Mouse (Mus musculus): ENCODE data around the gene Lgals3bp. TPM values are rescaled to one million over a fixed set of nuclear protein-coding genes. Genes with fewer than 3 reads are reported as not detected.

The Lgals3bp gene
- polyA plus RNA-seq, 1 experiment from 2014 or later: 2.8 TPM

GRCm38 (mm10) chr11:118434093-118434492 lies 32.2 kb upstream of the Lgals3bp start:
- WGBS: 54% methylated on average over 13 of the region's 13 CpGs
- no peak for ATAC-seq
- peak overlapping the region; percentile 34 for H3K4me2 ChIP-seq (ENCODE audit: low read length)
- peaks cover 42% of the 10 kb centered on the region for H3K4me1 ChIP-seq (replicated peaks; ENCODE audit: control insufficient read depth, insufficient read depth, low read length)
- no peaks in the 10 kb centered on the region for H3K36me3 ChIP-seq (ENCODE audit: control insufficient read depth, insufficient read depth)
- no peaks in the 10 kb centered on the region for H3K27me3 ChIP-seq (replicated peaks; ENCODE audit: control insufficient read depth, insufficient read depth, low read length)
- no peaks in the 10 kb centered on the region for H3K9me3 ChIP-seq (ENCODE audit: control insufficient read depth, low read length)
- H3K4me3 ChIP-seq (replicated peaks; ENCODE audit: low read length): peak overlapping the region; percentile 18
- H3K27ac ChIP-seq (ENCODE audit: low read length): no peak overlapping the region
- H3K9ac ChIP-seq (replicated peaks; ENCODE audit: low read depth, low read length): peak overlapping the region; percentile 2; the same call in 1 of the 2 replicates

DNA sequence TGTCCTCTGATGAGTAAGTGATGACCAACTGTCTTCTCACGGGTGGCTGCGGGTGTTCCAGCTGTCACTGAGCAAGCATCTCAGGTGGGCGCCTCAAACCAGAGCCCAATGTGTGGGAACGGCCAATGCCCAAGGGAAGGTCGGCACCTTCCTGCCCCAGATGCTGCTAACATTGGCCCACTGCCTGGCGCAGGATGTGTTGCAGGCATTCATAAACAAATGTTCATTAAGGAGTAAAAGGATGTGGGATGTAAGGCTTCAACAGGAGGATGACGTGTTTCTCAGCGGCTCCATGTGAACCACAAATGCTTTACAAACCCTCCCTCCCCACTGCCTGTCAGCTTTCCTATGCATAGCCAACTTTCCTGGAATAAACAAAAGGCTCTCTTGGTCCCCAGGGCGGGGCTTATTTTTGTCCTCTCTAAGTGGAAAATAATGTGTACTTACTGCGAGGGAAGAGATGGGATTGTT lies 31.5 kb upstream of the Lgals3bp start:
- Histone ChIP-seq H3K4me3 (replicated peaks; ENCODE audit: low read length) (peak overlapping the region; percentile 18), H3K36me3 (ENCODE audit: control insufficient read depth, insufficient read depth) (no peaks in the 10 kb centered on the region), H3K27me3 (replicated peaks; ENCODE audit: control insufficient read depth, insufficient read depth, low read length) (no peaks in the 10 kb centered on the region), H3K9me3 (ENCODE audit: control insufficient read depth, low read length) (no peaks in the 10 kb centered on the region), H3K27ac (ENCODE audit: low read length) (no peak overlapping the region), H3K4me1 (replicated peaks; ENCODE audit: control insufficient read depth, insufficient read depth, low read length) (peaks cover 41% of the 10 kb centered on the region), H3K4me2 (ENCODE audit: low read length) (peak overlapping the region; percentile 34), H3K9ac (replicated peaks; ENCODE audit: low read depth, low read length) (peak overlapping the region; percentile 3; the same call in 1 of the 2 replicates)
- no peak for ATAC-seq
- WGBS: 40% methylated on average over 10 of the region's 10 CpGs

DNA sequence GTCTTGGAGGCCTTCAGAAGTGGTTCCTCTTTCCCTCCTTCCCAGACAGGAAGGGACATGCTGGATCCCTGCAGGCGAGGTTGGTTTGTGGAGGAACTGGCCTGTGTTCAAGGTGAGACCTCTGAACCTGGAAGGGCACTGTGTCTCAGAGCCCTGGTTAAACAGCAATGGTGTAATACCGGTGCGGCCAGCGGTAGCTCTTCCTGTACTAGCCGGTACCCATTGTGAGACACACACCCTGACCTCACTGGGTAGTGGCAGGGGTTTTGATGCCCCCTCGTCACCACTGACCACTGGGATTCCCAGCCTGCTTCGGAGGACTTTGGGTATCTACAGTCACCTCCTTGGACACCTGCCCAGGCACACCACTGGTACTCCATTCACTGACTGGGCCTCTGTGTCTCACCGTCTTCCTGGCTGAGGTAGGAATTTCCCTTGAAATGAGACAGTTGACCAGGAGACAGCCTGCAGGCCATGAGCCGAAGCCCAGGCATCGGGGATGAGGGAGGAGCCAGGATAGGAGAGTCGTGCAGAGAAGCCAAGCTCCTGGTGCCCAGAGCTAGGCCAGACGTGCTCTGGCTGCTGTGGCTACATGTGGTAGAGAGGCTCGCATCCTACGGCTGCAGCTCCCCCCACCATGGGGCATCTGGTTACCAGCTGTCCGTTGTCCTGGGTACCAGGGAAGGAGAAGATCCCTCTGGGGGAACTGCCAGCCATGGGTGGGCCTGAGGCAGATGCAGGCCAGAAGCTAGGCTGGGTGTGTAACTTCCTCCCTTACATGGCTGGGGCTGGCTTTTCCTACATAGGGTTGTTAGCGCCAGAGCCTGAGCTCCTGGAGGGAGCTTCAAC lies 29.4 kb upstream of the Lgals3bp start:
- 84% methylated on average over 16 of the region's 16 CpGs for WGBS
- no peak overlapping the region for H3K9ac ChIP-seq (replicated peaks; ENCODE audit: low read depth, low read length)
- no peak for ATAC-seq
- no peak overlapping the region for H3K4me3 ChIP-seq (replicated peaks; ENCODE audit: low read length)
- no peaks in the 10 kb centered on the region for H3K36me3 ChIP-seq (ENCODE audit: control insufficient read depth, insufficient read depth)
- no peaks in the 10 kb centered on the region for H3K27me3 ChIP-seq (replicated peaks; ENCODE audit: control insufficient read depth, insufficient read depth, low read length)
- peaks cover 37% of the 10 kb centered on the region for H3K4me1 ChIP-seq (replicated peaks; ENCODE audit: control insufficient read depth, insufficient read depth, low read length)
- no peak overlapping the region for H3K4me2 ChIP-seq (ENCODE audit: low read length)
- H3K9me3 ChIP-seq (ENCODE audit: control insufficient read depth, low read length): no peaks in the 10 kb centered on the region
- no peak overlapping the region for H3K27ac ChIP-seq (ENCODE audit: low read length)

- no peak for ATAC-seq
Measured at GRCm38 (mm10) chr11:118430291-118430885, 28.5 kb upstream of the Lgals3bp start.

GRCm38 (mm10) chr11:118428944-118429709 lies 27.2 kb upstream of the Lgals3bp start:
- Histone ChIP-seq H3K9ac (replicated peaks; ENCODE audit: low read depth, low read length) (no peak overlapping the region), H3K4me1 (replicated peaks; ENCODE audit: control insufficient read depth, insufficient read depth, low read length) (peaks cover 38% of the 10 kb centered on the region), H3K4me3 (replicated peaks; ENCODE audit: low read length) (no peak overlapping the region; the same call in 1 of the 2 replicates), H3K36me3 (ENCODE audit: control insufficient read depth, insufficient read depth) (no peaks in the 10 kb centered on the region), H3K27me3 (replicated peaks; ENCODE audit: control insufficient read depth, insufficient read depth, low read length) (no peaks in the 10 kb centered on the region), H3K4me2 (ENCODE audit: low read length) (peak overlapping the region; percentile 25), H3K27ac (ENCODE audit: low read length) (no peak overlapping the region), H3K9me3 (ENCODE audit: control insufficient read depth, low read length) (no peaks in the 10 kb centered on the region)
- 65% methylated on average over 8 of the region's 8 CpGs for WGBS
- no peak for ATAC-seq

More at GRCm38 (mm10) chr11:118430291-118430885, 28.5 kb upstream of the Lgals3bp start:
- Histone ChIP-seq H3K27me3 (replicated peaks; ENCODE audit: control insufficient read depth, insufficient read depth, low read length) (no peaks in the 10 kb centered on the region), H3K27ac (ENCODE audit: low read length) (no peak overlapping the region), H3K9me3 (ENCODE audit: control insufficient read depth, low read length) (no peaks in the 10 kb centered on the region), H3K4me3 (replicated peaks; ENCODE audit: low read length) (no peak overlapping the region), H3K36me3 (ENCODE audit: control insufficient read depth, insufficient read depth) (no peaks in the 10 kb centered on the region), H3K9ac (replicated peaks; ENCODE audit: low read depth, low read length) (no peak overlapping the region), H3K4me1 (replicated peaks; ENCODE audit: control insufficient read depth, insufficient read depth, low read length) (peaks cover 35% of the 10 kb centered on the region), H3K4me2 (ENCODE audit: low read length) (no peak overlapping the region; the same call in 1 of the 2 replicates)
- 24% methylated on average over 4 of the region's 4 CpGs for WGBS

GRCm38 (mm10) chr11:118428460-118428868 lies 26.6 kb upstream of the Lgals3bp start:
- no peak for ATAC-seq
- H3K27me3 ChIP-seq (replicated peaks; ENCODE audit: control insufficient read depth, insufficient read depth, low read length): no peaks in the 10 kb centered on the region
- no peak overlapping the region for H3K27ac ChIP-seq (ENCODE audit: low read length)
- no peaks in the 10 kb centered on the region for H3K9me3 ChIP-seq (ENCODE audit: control insufficient read depth, low read length)
- no peak overlapping the region; the same call in 1 of the 2 replicates for H3K9ac ChIP-seq (replicated peaks; ENCODE audit: low read depth, low read length)
- peak overlapping the region; percentile 25 for H3K4me2 ChIP-seq (ENCODE audit: low read length)
- H3K4me1 ChIP-seq (replicated peaks; ENCODE audit: control insufficient read depth, insufficient read depth, low read length): peaks cover 38% of the 10 kb centered on the region
- WGBS: 9% methylated on average over 11 of the region's 11 CpGs
- peak overlapping the region; percentile 15 for H3K4me3 ChIP-seq (replicated peaks; ENCODE audit: low read length)
- no peaks in the 10 kb centered on the region for H3K36me3 ChIP-seq (ENCODE audit: control insufficient read depth, insufficient read depth)

GRCm38 (mm10) chr11:118427986-118428385 lies 26.1 kb upstream of the Lgals3bp start, which contains the start of gene C1qtnf1:
Gene C1qtnf1, plus strand, starts transcription at chr11:118428203.
- H3K4me1 ChIP-seq (replicated peaks; ENCODE audit: control insufficient read depth, insufficient read depth, low read length): peaks cover 40% of the 10 kb centered on the region
- peak within 1 kb of the TSS; percentile 25 for H3K4me2 ChIP-seq (ENCODE audit: low read length)
- no peak within 1 kb of the TSS; the same call in 1 of the 2 replicates for H3K9ac ChIP-seq (replicated peaks; ENCODE audit: low read depth, low read length)
- no peaks in the 10 kb centered on the region for H3K9me3 ChIP-seq (ENCODE audit: control insufficient read depth, low read length)
- H3K27ac ChIP-seq (ENCODE audit: low read length): no peak within 1 kb of the TSS
- no peak for ATAC-seq
- no peaks in the 10 kb centered on the region for H3K27me3 ChIP-seq (replicated peaks; ENCODE audit: control insufficient read depth, insufficient read depth, low read length)
- H3K4me3 ChIP-seq (replicated peaks; ENCODE audit: low read length): peak within 1 kb of the TSS; percentile 18
- WGBS: 1% methylated on average over 8 of the region's 8 CpGs
- no peaks in the 10 kb centered on the region for H3K36me3 ChIP-seq (ENCODE audit: control insufficient read depth, insufficient read depth)

GRCm38 (mm10) chr11:118427266-118427779 lies 25.4 kb upstream of the Lgals3bp start:
- no peak overlapping the region for H3K4me3 ChIP-seq (replicated peaks; ENCODE audit: low read length)
- no peaks in the 10 kb centered on the region for H3K36me3 ChIP-seq (ENCODE audit: control insufficient read depth, insufficient read depth)
- no peak for ATAC-seq
- H3K27me3 ChIP-seq (replicated peaks; ENCODE audit: control insufficient read depth, insufficient read depth, low read length): no peaks in the 10 kb centered on the region
- H3K27ac ChIP-seq (ENCODE audit: low read length): no peak overlapping the region
- H3K9ac ChIP-seq (replicated peaks; ENCODE audit: low read depth, low read length): no peak overlapping the region
- no peak overlapping the region for H3K4me2 ChIP-seq (ENCODE audit: low read length)
- WGBS: 47% methylated on average over 3 of the region's 3 CpGs
- H3K9me3 ChIP-seq (ENCODE audit: control insufficient read depth, low read length): no peaks in the 10 kb centered on the region
- peaks cover 42% of the 10 kb centered on the region for H3K4me1 ChIP-seq (replicated peaks; ENCODE audit: control insufficient read depth, insufficient read depth, low read length)

Data from forebrain, embryonic 16.5 days (tissue).